Mouse (Mus musculus) MEL (cell line): Measurements from ENCODE around the gene Csnk1g1. TPM values are rescaled to one million over a fixed set of nuclear protein-coding genes. Genes with fewer than 3 reads are reported as not detected.

Experiments used
- DNase-seq: peaks from one replicate; pipeline ENCODE4 v3.0.0; 2011; ENCODE audit warnings: low read depth, low spot score
- H3K27ac ChIP-seq: 2 replicates; pipeline ENCODE4 v1.5.1; 2012; ENCODE audit warnings: low read depth, mild to moderate bottlenecking, control low read depth, low read length, moderate library complexity; ENCODE audit not compliant: control insufficient read depth
- H3K27me3 ChIP-seq, 2 experiments: fragments of 150-350 bp in 1 of 2; sonication (generic) in 1 of 2; 2 replicates each; pipeline ENCODE4 v1.6.1; 2012; ENCODE audit warnings: low read length in 2 of 2, mild to moderate bottlenecking in 2 of 2, improper control_type of control experiment in 1 of 2, moderate library complexity in 1 of 2; ENCODE audit not compliant: insufficient read depth in 2 of 2, control insufficient read depth in 1 of 2
- H3K36me3 ChIP-seq, 2 experiments: 2 replicates each; pipeline ENCODE4 v1.6.1; 2012 to 2014; ENCODE audit warnings: low read length in 2 of 2, improper control_type of control experiment in 1 of 2, inconsistent platforms in 1 of 2, mild to moderate bottlenecking in 1 of 2; ENCODE audit not compliant: insufficient read depth in 2 of 2, control insufficient read depth in 1 of 2
- H3K4me1 ChIP-seq, 2 experiments: fragments of 150-350 bp in 1 of 2; sonication (generic) in 1 of 2; 2 replicates each; pipeline ENCODE4 v1.6.1; 2012; ENCODE audit warnings: low read length in 2 of 2, improper control_type of control experiment in 1 of 2, mild to moderate bottlenecking in 1 of 2; ENCODE audit not compliant: insufficient read depth in 2 of 2, control insufficient read depth in 1 of 2
- H3K4me3 ChIP-seq, 2 experiments: fragments of 150-350 bp in 1 of 2; sonication (generic) in 1 of 2; 2 replicates each; pipeline ENCODE4 v1.5.1; 2012; ENCODE audit warnings: low read depth in 2 of 2, low read length in 2 of 2, mild to moderate bottlenecking in 2 of 2, moderate library complexity in 2 of 2, control low read depth in 1 of 2, improper control_type of control experiment in 1 of 2; ENCODE audit not compliant: control insufficient read depth in 1 of 2, insufficient read depth in 1 of 2
- H3K79me2 ChIP-seq: 2 replicates; pipeline ENCODE4 v1.6.1; 2012; ENCODE audit warnings: mild to moderate bottlenecking, low read length, moderate library complexity; ENCODE audit not compliant: control insufficient read depth, poor library complexity, insufficient read depth
- H3K9ac ChIP-seq: 2 replicates; pipeline ENCODE4 v1.6.1; 2012; ENCODE audit warnings: low read depth, mild to moderate bottlenecking, control low read depth, low read length, moderate library complexity; ENCODE audit not compliant: control insufficient read depth, poor library complexity, severe bottlenecking
- H3K9me3 ChIP-seq: fragments of 150-350 bp; sonication (generic); replicated peaks from 2 replicates; pipeline ENCODE4 v1.6.1; 2012; ENCODE audit warnings: mild to moderate bottlenecking, low read length, improper control_type of control experiment, moderate library complexity; ENCODE audit not compliant: insufficient read depth
- BHLHE40 ChIP-seq: IDR thresholded peaks from 2 replicates; pipeline ENCODE4 v1.6.1; 2012; ENCODE audit warnings: low read depth, mild to moderate bottlenecking, inconsistent platforms, low read length, improper control_type of control experiment, borderline replicate concordance
- CHD1 ChIP-seq: IDR thresholded peaks from 2 replicates; pipeline ENCODE4 v1.6.1; 2012; ENCODE audit warnings: low read depth, mild to moderate bottlenecking, inconsistent platforms, low read length, improper control_type of control experiment
- CHD2 ChIP-seq: IDR thresholded peaks from 2 replicates; pipeline ENCODE4 v1.6.1; 2011; ENCODE audit warnings: low read length, improper control_type of control experiment
- CTCF ChIP-seq, 3 experiments: IDR thresholded peaks in 2 of 3; conservative IDR thresholded peaks in 1 of 3; 2 replicates each; pipeline ENCODE4 v1.5.1; 2011 to 2012; ENCODE audit warnings: low read length in 3 of 3, low read depth in 2 of 3, mild to moderate bottlenecking in 2 of 3, improper control_type of control experiment in 1 of 3, inconsistent platforms in 1 of 3, mixed read lengths in 1 of 3, moderate library complexity in 1 of 3; ENCODE audit not compliant: control insufficient read depth in 1 of 3, insufficient read depth in 1 of 3, poor library complexity in 1 of 3, severe bottlenecking in 1 of 3
- E2F4 ChIP-seq: IDR thresholded peaks from 2 replicates; pipeline ENCODE4 v1.6.1; 2011; ENCODE audit warnings: low read depth, low read length, improper control_type of control experiment, borderline replicate concordance
- ELF1 ChIP-seq: IDR thresholded peaks from 2 replicates; pipeline ENCODE4 v1.6.1; 2014; ENCODE audit warnings: low read depth, mild to moderate bottlenecking, inconsistent platforms, low read length, improper control_type of control experiment, moderate library complexity
- EP300 ChIP-seq, 2 experiments: IDR thresholded peaks; 2 replicates each; pipeline ENCODE4 v1.6.1; 2011; ENCODE audit warnings: improper control_type of control experiment in 2 of 2, low read length in 2 of 2, low read depth in 1 of 2, mild to moderate bottlenecking in 1 of 2
- ETS1 ChIP-seq: IDR thresholded peaks from 2 replicates; pipeline ENCODE4 v1.6.1; 2012; ENCODE audit warnings: low read depth, mild to moderate bottlenecking, inconsistent platforms, low read length, improper control_type of control experiment, moderate library complexity
- GABPA ChIP-seq: IDR thresholded peaks from 2 replicates; pipeline ENCODE4 v1.6.1; 2012; ENCODE audit warnings: low read depth, mild to moderate bottlenecking, inconsistent platforms, low read length, improper control_type of control experiment, moderate library complexity
- HCFC1 ChIP-seq: IDR thresholded peaks from 2 replicates; pipeline ENCODE4 v1.6.1; 2012; ENCODE audit warnings: low read depth, mild to moderate bottlenecking, inconsistent platforms, low read length, improper control_type of control experiment, moderate library complexity
- KAT2A ChIP-seq: conservative IDR thresholded peaks from 2 replicates; pipeline ENCODE4 v1.6.1; 2012; ENCODE audit warnings: low read depth, low read length, improper control_type of control experiment, inconsistent platforms
- MAX ChIP-seq: IDR thresholded peaks from 2 replicates; pipeline ENCODE4 v1.6.1; 2011; ENCODE audit warnings: low read length, improper control_type of control experiment
- MAZ ChIP-seq: IDR thresholded peaks from 2 replicates; pipeline ENCODE4 v1.6.1; 2012; ENCODE audit warnings: low read depth, mild to moderate bottlenecking, inconsistent platforms, low read length, improper control_type of control experiment
- MXI1 ChIP-seq: IDR thresholded peaks from 2 replicates; pipeline ENCODE4 v1.6.1; 2011; ENCODE audit warnings: mild to moderate bottlenecking, low read depth, low read length, improper control_type of control experiment
- MYC ChIP-seq: IDR thresholded peaks from 2 replicates; pipeline ENCODE4 v1.6.1; 2011; ENCODE audit warnings: low read depth, mild to moderate bottlenecking, low read length, improper control_type of control experiment, moderate library complexity
- NELFE ChIP-seq: IDR thresholded peaks from 2 replicates; pipeline ENCODE4 v1.6.1; 2011; ENCODE audit warnings: low read depth, low read length, improper control_type of control experiment
- NRF1 ChIP-seq: IDR thresholded peaks from 2 replicates; pipeline ENCODE4 v1.6.1; 2014; ENCODE audit warnings: low read depth, mild to moderate bottlenecking, inconsistent platforms, low read length, improper control_type of control experiment, moderate library complexity; ENCODE audit not compliant: poor library complexity, insufficient read depth, severe bottlenecking
- POLR2A ChIP-seq, 2 experiments: IDR thresholded peaks; 2 replicates each; pipeline ENCODE4 v1.6.1; 2011 to 2012; ENCODE audit warnings: low read length in 2 of 2, mild to moderate bottlenecking in 2 of 2, control low read depth in 1 of 2, improper control_type of control experiment in 1 of 2, low read depth in 1 of 2, moderate library complexity in 1 of 2; ENCODE audit not compliant: control insufficient read depth in 1 of 2, insufficient read depth in 1 of 2, poor library complexity in 1 of 2
- POLR2AphosphoS2 ChIP-seq: IDR thresholded peaks from 2 replicates; pipeline ENCODE4 v1.6.1; 2011; ENCODE audit warnings: low read length, improper control_type of control experiment
- POLR2AphosphoS5 ChIP-seq: IDR thresholded peaks from 2 replicates; pipeline ENCODE4 v1.6.1; 2012; ENCODE audit warnings: low read depth, borderline replicate concordance, mild to moderate bottlenecking, inconsistent platforms, low read length, moderate library complexity, mixed read lengths
- SIN3A ChIP-seq: IDR thresholded peaks from 2 replicates; pipeline ENCODE4 v1.6.1; 2012; ENCODE audit warnings: low read length, improper control_type of control experiment, inconsistent platforms
- SMC3 ChIP-seq: IDR thresholded peaks from 2 replicates; pipeline ENCODE4 v1.6.1; 2011; ENCODE audit warnings: low read depth, low read length, improper control_type of control experiment
- TAL1 ChIP-seq: IDR thresholded peaks from 2 replicates; pipeline ENCODE4 v1.6.1; 2012; ENCODE audit warnings: mild to moderate bottlenecking, inconsistent platforms, low read length, moderate library complexity, mixed read lengths
- TBP ChIP-seq: IDR thresholded peaks from 2 replicates; pipeline ENCODE4 v1.8.0; 2011; ENCODE audit warnings: low read depth, low read length, improper control_type of control experiment
- TCF12 ChIP-seq: IDR thresholded peaks from 2 replicates; pipeline ENCODE4 v1.6.1; 2014; ENCODE audit warnings: low read depth, mild to moderate bottlenecking, inconsistent platforms, low read length, improper control_type of control experiment, moderate library complexity
- UBTF ChIP-seq: IDR thresholded peaks from 2 replicates; pipeline ENCODE4 v1.6.1; 2012; ENCODE audit warnings: low read depth, mild to moderate bottlenecking, inconsistent platforms, low read length, improper control_type of control experiment, moderate library complexity, borderline replicate concordance; ENCODE audit not compliant: insufficient read depth
- USF1 ChIP-seq: IDR thresholded peaks from 2 replicates; pipeline ENCODE4 v1.6.1; 2014; ENCODE audit warnings: low read depth, mild to moderate bottlenecking, inconsistent platforms, low read length, improper control_type of control experiment, moderate library complexity
- USF2 ChIP-seq, 2 experiments: IDR thresholded peaks; 2 replicates each; pipeline ENCODE4 v1.6.1; 2011 to 2012; ENCODE audit warnings: improper control_type of control experiment in 2 of 2, low read length in 2 of 2, borderline replicate concordance in 1 of 2, inconsistent platforms in 1 of 2, low read depth in 1 of 2, mild to moderate bottlenecking in 1 of 2; ENCODE audit not compliant: insufficient read depth in 1 of 2
- ZC3H11A ChIP-seq: IDR thresholded peaks from 2 replicates; pipeline ENCODE4 v1.6.1; 2012; ENCODE audit warnings: low read depth, mild to moderate bottlenecking, inconsistent platforms, low read length, improper control_type of control experiment
- ZMIZ1 ChIP-seq: IDR thresholded peaks from 2 replicates; pipeline ENCODE4 v1.6.1; 2012; ENCODE audit warnings: low read depth, mild to moderate bottlenecking, inconsistent platforms, low read length, improper control_type of control experiment, moderate library complexity
- ZNF384 ChIP-seq: IDR thresholded peaks from 2 replicates; pipeline ENCODE4 v1.6.1; 2012; ENCODE audit warnings: low read depth, mild to moderate bottlenecking, inconsistent platforms, low read length, improper control_type of control experiment
- polyA plus RNA-seq, 2 experiments: library from polyadenylated mRNA; stranded (reverse) in 1 of 2; unstranded in 1 of 2; fragments of >175 nt in 1 of 2; fragments of >200 nt in 1 of 2; gene quantifications; 2 replicates each; pipeline versions ENCODE4 v1.2.1 to v1.2.4; 2012; ENCODE audit warnings: low replicate concordance in 2 of 2, low read depth in 1 of 2; ENCODE audit not compliant: insufficient read length in 2 of 2, insufficient read depth in 1 of 2, missing spikeins in 1 of 2
- total RNA-seq: library from RNA; depleted of rRNA; stranded (reverse); fragments of 300-350 nt; gene quantifications from 2 replicates; pipeline ENCODE4 v1.2.3, GENCODE M21; 2012

The Csnk1g1 gene
- total and polyA plus RNA-seq, 3 experiments: 5.1 to 7.7 TPM; not detected in 1

DNA sequence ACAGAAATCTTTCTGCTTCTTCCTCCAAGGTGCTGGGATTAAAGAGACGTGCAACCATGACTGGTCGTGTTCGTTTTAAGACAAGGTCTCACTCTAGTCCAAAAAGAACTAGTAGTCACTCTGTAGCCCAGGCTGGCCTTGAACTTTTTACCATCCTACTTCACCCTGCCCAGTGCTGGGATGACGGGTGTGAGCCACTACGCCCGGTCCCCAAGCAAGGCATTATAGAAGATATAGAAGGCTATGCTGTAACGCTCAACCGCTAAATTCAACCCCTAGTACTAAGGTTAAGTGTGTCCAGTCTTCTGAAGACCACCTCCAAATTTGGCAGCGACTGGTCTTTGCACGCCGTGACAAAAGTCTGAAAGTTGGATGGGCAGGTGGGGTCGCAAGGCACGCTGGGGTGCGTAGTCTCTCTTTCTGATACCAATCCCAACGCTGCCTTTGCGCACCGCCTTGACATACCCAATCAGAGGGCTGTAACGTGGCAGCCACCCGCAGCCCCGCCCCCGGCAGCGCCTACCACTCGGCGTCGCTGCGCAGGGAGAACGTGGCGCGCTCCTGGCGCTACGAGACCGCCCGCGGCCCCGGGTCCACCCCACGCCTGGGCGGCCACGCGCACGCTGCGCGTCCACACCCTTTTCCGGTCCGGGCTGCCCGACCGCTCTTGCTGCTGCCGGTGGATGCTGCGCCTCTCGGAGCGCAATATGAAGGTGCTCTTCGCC, 151.0 kb downstream of the Csnk1g1 start, which contains the start of gene Ppib:
Ppib (plus strand) TSS at position 640 of the 725 bp plus-strand sequence.
- H3K36me3 ChIP-seq: peaks cover 8 to 9% of the 10 kb centered on the region in 2 experiments
- TF ChIP-seq TAL1 (no peak), SMC3 (no peak), UBTF (0 out of 2 replicates have a peak, but pooled peaks have one; percentile 37), MAZ (no peak), CHD2 (peak; percentile 40), POLR2AphosphoS2 (peak; percentile 62; the same call in 1 of the 2 replicates), USF1 (peak; percentile 57), ZC3H11A (no peak), ETS1 (peak; percentile 46; the same call in 1 of the 2 replicates), TCF12 (no peak; the same call in none of the 2 replicates), TBP (peak; percentile 77), SIN3A (peak; percentile 85), POLR2AphosphoS5 (no peak), ELF1 (peak; percentile 60; the same call in 1 of the 2 replicates), GABPA (no peak), ZMIZ1 (peak; percentile 80), E2F4 (peak; percentile 40; the same call in 1 of the 2 replicates), CTCF (IDR thresholded peaks at IDR 0.05 in 2 of 3, conservative IDR thresholded peaks at IDR 0.05 in 1 of 3; ENCODE audit: control insufficient read depth in 1 of 3, insufficient read depth in 1 of 3, low read depth in 2 of 3, low read length in 3 of 3, poor library complexity in 1 of 3, severe bottlenecking in 1 of 3) (no peak), MAX (peak; percentile 90), MYC (peak; percentile 81; the same call in 1 of the 2 replicates), NELFE (peak; percentile 93), MXI1 (peak; percentile 95), ZNF384 (no peak), CHD1 (peak; percentile 92), KAT2A (peak; percentile 64), BHLHE40 (peak; percentile 19; the same call in 1 of the 2 replicates), EP300 (IDR thresholded peaks at IDR 0.05; ENCODE audit: low read depth in 1 of 2, low read length in 2 of 2) (peak in 1 of 2 experiments; percentile 48; a peak in 1 of 4 replicates), NRF1 (peak; percentile 76), HCFC1 (peak; percentile 93), POLR2A (IDR thresholded peaks at IDR 0.05; ENCODE audit: control insufficient read depth in 1 of 2, insufficient read depth in 1 of 2, low read depth in 1 of 2, low read length in 2 of 2, poor library complexity in 1 of 2) (peak; percentile 83 to 93; a peak in 3 of 4 replicates), USF2 (IDR thresholded peaks at IDR 0.05; ENCODE audit: borderline replicate concordance in 1 of 2, insufficient read depth in 1 of 2, low read depth in 1 of 2, low read length in 2 of 2) (no peak)
- TF ChIP-seq, all 39 proteins: peak for 21
- H3K9me3 ChIP-seq: no peaks in the 10 kb centered on the region
- H3K27me3 ChIP-seq: no peaks in the 10 kb centered on the region
- peak within 1 kb of the TSS; percentile 91 to 97 for H3K4me3 ChIP-seq
- peak; percentile 98 for DNase-seq
- H3K9ac ChIP-seq: peak within 1 kb of the TSS; percentile 90
- H3K27ac ChIP-seq: peak within 1 kb of the TSS; percentile 58
- peaks cover 3 to 7% of the 10 kb centered on the region in 2 experiments; a peak in 3 of 4 replicates for H3K4me1 ChIP-seq
- peaks cover 14% of the 10 kb centered on the region for H3K79me2 ChIP-seq
